Mouse (Mus musculus) ovary, postnatal 36 days (tissue): Measurements from ENCODE around the gene Pcnx3.

Source experiments
- DNase-seq: peaks from one replicate; pipeline ENCODE4 v3.0.0; 2022; ENCODE audit warnings: low spot score, mixed read lengths

Pcnx3 gene

GRCm38 (mm10) chr19:5688200-5689087 is at the start of gene Pcnx3, which contains the start of gene Map3k11:
TSS of gene Pcnx3 (minus strand) at chr19:5688908.
TSS of gene Map3k11 (plus strand) at chr19:5688742.
- peak; percentile 97 for DNase-seq

DNA sequence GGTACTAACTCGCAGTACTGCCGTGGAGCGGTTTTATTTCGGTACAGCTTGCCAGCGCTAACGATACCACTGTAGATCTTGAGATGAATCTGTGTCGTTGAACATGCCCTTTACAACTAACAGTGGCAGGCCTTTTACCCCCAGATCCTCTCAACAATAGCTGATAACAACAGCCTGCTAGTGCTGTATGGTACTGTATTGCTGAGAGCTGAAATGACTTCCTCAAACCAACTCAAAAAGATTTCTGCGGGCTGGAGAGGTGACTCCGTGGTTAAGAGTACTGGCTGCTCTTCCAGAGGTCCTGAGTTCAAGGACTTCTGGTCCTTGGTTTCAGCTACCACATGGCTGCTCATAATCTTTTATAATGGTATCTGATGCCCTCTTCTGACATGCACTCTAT is 45.6 kb upstream of the Pcnx3 start:
- no peak for DNase-seq

DNA sequence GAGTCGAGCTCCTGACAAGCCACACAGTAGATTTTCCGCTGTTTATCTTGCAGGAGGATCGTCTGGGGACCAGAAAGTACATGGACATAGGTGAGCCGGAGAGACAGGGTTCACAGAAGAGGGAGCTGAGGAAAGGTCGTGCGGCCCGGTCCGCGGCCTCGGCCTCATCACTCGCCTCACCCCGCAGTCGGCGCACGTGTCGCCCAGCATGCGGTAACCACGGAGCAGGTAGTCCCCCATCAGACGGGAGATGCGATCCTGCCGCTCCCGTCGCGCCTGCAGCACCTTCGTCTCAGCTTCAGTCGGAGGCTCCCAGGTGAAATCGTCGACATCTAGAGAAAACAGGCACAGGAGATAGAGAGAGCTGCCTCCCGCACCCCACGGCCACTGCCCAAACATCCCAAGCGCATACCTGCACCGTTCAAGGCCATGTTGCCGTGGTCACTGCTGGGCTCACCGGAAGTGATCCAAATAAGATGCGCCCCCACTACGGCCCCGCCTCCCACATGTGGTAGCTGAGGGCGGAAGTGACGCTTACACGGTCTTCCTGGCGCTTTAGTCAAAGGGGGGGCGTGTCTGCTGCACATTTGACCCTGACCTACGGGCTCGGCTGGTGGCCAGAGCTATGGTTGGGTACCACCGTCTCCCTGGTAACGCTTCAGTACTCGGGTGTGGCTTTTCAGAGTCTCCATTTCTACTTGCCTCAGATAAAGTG is 42.7 kb upstream of the Pcnx3 start:
- peak; percentile 91 for DNase-seq

DNA sequence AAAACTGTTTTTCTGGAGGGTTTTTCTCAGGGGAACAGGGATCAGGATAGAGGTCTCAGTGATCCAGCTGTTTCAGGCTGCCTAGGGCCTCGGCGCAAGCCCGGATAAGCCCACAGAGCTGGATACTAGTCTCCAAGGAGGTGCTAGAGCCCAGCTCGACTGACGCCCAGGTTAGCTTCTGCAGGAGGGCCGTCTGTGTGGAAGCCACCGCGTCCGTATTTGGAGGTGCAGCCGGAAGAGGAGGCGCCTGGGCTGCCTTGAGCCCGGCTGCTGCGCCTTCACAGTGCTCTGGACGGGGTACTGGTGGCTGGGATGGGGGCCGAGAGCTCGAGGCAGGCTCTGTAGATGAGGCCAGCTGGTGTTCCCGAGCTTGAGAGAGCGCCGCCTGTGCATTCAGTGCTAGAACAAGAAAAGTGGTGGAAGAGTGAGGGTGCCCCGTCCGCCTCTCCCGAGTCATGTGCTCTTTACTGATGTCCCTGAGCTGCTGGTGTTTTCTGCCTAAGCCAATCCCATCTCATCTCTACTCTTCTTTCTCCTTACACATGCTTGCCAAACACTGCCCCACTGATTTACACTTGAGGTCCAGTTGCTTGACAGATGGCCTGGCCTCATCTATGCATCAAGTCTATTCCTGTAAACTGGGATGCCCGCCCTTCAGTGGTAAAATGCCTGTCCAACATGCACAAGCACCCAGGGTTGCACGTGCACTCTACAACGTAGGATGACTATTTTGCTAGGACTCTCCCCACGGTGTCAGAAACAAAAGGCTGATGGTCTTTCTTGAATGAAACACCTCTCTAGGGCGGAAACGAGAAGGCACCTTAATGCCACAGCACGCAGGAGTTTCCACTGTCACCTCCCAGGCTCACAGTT is 41.8 kb upstream of the Pcnx3 start:
- DNase-seq: no peak

DNA sequence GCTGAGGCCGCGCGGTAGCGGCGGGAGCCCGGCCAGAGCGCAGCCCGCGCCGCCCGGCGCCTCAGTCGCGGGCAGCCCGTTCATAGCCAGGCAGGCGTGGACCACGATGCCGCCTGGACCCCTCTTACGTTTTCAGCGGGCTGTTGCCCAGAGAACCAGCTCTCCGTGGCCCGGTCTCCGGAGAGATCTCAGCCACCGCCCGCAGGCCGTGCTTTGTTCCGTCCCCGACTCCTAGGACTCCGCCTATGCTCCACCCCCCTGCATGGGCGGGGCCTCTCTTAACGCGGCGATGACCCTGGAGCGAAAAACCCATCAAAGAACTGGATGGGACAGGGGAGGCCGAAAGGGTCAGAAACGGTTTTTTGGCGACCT is 40.7 kb upstream of the Pcnx3 start, which contains the start of gene Fam89b:
TSS of gene Fam89b (minus strand) at position 210 of the 372 bp plus-strand sequence.
- DNase-seq: peak; percentile 90

DNA sequence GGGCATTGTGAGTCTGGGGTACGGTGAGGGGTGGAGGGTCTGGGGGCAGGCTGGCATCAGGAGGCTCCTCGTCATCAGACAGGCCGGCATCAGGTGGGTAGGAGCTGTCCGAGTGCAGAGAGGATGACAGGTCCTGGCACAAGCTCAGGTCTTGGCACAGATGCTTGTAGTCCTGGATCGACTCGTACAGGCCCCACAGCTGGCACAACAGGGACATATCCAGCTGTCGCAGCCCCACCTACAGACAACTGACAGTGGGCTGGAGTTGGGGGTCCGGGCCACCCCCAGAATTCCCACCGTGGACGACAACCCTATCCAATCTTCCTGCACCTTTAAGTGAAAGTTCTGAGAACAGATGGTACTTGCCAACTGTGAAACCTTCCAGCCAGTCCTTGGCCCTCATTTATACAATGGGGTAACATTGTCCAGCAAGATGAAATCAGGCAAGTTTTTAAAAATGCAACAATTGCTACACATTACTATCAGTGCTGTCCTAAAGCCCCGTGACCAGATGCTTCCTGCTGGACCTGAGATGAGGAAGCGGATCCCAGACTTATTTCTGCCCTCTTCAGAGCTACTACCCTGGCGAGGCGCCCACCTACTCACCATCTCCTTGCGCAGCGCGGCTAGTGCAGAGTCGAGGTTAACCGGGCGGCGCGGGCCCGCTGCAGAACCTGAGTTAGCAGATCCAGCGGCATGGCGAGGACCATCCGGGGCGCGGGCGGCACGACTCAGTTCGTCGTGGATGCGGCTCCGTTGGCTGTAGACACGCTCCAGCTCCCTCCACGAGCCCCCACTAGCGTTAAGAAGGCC is 40.1 kb upstream of the Pcnx3 start:
- DNase-seq: peak; percentile 58

- DNase-seq: peak; percentile 84
Measured at GRCm38 (mm10) chr19:5727701-5728100, 39.0 kb upstream of the Pcnx3 start.

DNA sequence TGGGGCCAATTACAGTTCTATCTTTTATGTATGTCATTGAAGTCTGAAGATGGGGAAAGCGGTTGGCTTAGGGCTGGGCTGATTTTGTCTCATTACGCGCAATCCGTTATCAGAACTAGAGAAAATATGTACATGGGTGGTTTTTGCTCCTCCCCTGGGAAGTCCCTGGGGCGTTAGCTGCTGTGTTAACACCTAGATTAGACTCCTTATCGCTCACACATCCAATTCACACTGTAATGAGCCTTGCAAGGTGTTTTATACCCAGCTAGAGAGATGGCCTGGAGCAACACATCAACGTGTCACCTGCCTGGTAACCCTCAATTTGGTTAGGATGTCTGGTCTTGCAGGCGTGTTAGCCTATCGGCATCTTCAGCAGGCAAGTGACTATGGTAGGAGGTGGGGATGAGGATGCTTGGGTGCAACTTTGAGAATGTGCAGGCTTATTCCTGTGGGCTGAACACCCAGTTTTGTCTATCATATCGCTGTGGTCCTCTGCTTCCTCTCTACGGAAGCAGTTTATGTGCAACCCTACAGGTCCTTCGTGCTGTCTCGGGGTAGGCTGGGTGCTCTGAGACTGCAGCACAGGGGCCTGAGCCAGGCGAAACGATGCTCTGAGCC is 38.4 kb upstream of the Pcnx3 start:
- no peak for DNase-seq

DNA sequence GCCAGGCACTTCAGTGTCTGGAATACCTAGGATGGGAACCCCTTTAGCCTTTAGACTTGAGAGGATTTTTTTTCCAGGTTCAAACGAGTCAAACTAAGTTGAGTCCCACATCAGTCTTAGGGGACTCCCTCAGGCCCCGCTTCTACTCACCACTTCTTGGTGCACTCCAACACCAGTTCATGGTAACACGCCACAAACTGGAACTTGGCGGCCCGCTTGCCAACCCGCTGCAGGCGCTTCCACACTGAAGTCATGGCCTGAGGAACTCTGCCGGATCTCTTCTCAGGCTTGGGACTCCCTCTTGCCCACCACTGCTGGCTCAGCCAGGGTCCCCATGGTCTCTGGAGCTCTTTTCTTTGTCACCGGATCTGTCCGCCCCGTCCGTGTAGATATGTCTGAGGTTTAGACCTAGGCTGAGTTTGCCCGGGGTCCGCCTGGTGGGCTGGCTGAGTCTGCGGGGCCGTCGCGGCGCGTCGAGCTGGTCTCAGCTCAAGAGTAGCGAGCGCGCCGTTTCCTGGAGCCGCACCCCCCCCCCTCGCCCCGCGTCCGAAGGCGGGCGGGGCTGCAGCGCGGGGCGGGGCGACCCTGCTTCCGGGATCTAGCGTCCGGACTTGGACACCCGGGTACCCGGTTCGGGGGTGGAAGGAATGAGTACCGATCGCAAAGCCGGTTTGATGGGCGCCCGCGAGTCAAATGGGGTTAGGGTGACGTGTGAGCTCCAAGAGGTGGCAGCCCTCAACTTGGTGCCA is 37.2 kb upstream of the Pcnx3 start, which contains the start of gene Ehbp1l1:
TSS of gene Ehbp1l1 (minus strand) at position 551 of the 749 bp plus-strand sequence.
- peak; percentile 70 for DNase-seq

- DNase-seq: no peak
Measured at GRCm38 (mm10) chr19:5725029-5725707, 36.5 kb upstream of the Pcnx3 start.

DNA sequence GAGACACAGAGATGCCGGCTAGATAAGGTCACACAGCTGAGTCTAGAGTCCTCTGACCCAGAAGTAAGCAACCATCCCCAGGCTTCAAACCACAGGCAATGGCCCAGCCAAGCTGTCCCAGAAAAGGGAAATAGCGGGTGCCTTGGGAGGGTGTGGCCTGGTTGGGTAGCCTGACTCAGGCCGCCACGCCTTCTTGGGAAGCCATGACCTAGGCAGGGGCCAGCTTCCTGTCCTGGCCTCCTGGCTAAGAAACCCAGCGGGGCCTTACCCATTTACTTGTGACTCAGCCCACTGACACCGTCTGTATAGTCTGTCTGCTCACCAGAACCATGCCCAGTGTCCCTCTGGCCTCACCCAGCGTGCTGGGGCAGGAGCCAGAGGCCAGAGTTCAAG is 35.8 kb upstream of the Pcnx3 start:
- peak; percentile 54 for DNase-seq

- no peak for DNase-seq
Measured at GRCm38 (mm10) chr19:5723934-5724548, 35.3 kb upstream of the Pcnx3 start.

GRCm38 (mm10) chr19:5722848-5723425 is 34.2 kb upstream of the Pcnx3 start:
- no peak for DNase-seq

DNA sequence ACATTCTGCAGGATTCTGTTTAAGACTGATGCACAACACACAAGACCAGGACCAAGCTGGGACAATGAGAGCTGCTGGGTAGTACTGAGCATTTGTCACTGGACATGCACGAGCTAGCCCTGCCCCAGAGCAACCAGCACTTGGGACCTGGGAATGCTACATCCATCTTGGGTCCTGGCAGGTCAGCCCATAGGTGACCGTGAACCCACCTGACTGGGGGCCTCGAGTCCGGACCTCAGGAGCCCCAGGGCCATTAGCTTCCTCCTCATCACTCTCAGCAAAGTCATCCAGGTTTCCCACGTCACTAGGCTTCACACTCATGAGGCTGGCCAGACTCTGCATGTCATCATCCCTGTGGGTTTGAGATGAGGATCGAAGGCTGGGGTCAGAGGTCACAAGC is 32.5 kb upstream of the Pcnx3 start:
- DNase-seq: no peak

GRCm38 (mm10) chr19:5716955-5717354 is 28.2 kb upstream of the Pcnx3 start:
- no peak for DNase-seq

GRCm38 (mm10) chr19:5715793-5716688 is 27.3 kb upstream of the Pcnx3 start:
- no peak for DNase-seq

DNA sequence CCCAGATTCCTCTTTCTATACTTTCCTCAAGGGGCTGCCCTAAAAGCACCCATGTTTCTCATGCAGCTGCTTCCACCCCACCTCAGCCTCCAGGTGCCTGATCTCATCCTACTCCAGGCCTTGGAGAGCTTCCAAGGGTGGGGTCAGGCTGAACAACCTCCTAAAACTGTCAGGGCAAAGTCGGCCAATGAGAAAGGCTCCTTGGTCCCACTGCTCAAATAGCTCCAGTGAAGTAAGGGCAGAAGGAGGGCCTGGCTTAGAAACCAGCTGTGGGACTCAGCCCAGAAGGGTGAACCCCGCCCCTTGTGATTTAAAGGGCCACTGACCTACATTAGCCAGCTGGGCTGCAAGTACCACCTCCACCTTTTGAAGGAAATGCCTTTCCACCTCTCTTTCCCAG is 25.0 kb upstream of the Pcnx3 start:
- peak; percentile 51 for DNase-seq
